Mouse (Mus musculus) embryonic fibroblast, embryonic 13.5 days (primary cell): ENCODE data around the gene Mrpl30.

Source experiments
- CTCF ChIP-seq: IDR thresholded peaks from 2 replicates; pipeline ENCODE4 v1.5.1; 2011; ENCODE audit warnings: mild to moderate bottlenecking, control low read depth, low read length, moderate library complexity, borderline replicate concordance; ENCODE audit not compliant: insufficient read depth
- POLR2A ChIP-seq: IDR thresholded peaks from 2 replicates; pipeline ENCODE4 v1.6.1; 2011; ENCODE audit warnings: low read depth, mild to moderate bottlenecking, control low read depth, low read length, moderate library complexity

DNA sequence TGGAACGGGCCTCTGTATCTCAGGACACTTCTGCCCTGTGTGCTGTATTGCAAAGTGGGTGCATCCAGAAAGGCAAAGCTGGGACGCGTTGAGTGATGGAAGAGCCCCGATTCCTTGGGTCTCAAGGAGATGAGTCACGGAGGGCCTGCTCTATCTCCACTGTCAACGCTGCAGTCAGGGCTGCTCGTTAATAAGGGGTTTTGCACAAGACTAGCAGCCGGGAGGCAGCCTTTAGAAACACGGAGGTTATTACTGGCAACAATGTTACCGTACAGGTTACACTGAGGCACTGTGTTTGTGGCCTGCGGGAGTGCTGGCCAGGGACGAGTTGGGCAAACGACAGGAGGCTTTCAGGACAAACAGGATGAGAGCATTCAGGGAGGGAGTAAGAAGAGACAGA, 27.4 kb downstream of the Mrpl30 start:
- TF ChIP-seq CTCF (no peak), POLR2A (no peak)
